Mouse (Mus musculus): ENCODE measurements at regions not wholly inside any gene's neighbourhood (a gene's known extent, or its start where the extent isn't known, plus 50 kb on each side); places are given as distances from the start of the nearest gene placed in this dataset.
A peak's percentile ranks its signal among the peaks of the same experiment; 100 is the strongest.

DNA sequence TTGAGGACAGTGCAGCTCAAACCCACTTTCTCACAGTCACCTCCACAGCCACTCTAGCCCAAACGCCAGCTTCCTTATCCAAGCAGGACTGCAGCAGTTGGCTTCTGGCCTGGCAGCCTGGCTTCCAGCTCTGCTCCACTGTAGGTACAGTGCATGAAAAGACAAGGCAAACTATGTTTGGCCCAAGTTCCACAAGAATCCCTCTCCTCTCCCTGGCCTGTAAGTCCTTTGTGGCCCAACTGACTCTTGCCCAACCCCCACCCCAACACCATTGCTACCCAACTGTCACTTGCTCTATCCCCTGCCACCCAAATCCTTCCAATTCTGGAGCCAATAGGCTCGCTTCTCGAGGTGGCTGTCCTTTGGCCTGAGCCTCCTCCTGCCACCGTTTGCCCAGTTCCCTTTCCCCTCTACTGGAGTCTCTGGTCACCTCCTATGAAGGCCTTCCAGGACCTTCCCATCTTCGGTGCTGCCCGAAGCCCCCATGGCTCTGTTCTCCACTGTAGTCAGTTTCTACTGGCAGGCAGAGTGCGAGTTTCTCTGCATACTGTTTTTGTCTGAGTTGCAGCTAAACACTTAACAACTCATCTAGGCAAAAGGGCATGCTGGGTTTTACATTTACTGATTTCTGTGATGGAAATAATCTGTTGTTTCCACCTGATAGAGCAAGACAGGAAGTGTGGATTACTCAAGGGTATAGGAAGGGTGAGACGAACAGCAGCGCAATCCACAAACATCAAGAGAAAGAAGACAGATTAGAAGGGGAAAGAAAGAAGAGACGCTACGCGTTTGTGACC is 84.4 kb upstream of the Ptpn1 start:
- ATAC-seq (ENCODE audit: insufficient number of reproducible peaks, low FRiP score, low TSS enrichment, low read depth), result no peak
- H3K9me3 ChIP-seq (replicated peaks), result no peaks in the 10 kb centered on the region
- H3K9ac ChIP-seq, result no peak overlapping the region
- no peak overlapping the region for H3K4me3 ChIP-seq (replicated peaks)
- no peak overlapping the region for H3K4me2 ChIP-seq (replicated peaks)
- 78% methylated on average over 12 of the region's 12 CpGs for WGBS
- no peak overlapping the region for H3K27ac ChIP-seq (replicated peaks)
- peaks cover 28% of the 10 kb centered on the region; the same call in 1 of the 2 replicates for H3K4me1 ChIP-seq
- H3K27me3 ChIP-seq, result no peaks in the 10 kb centered on the region
- no peaks in the 10 kb centered on the region for H3K36me3 ChIP-seq

DNA sequence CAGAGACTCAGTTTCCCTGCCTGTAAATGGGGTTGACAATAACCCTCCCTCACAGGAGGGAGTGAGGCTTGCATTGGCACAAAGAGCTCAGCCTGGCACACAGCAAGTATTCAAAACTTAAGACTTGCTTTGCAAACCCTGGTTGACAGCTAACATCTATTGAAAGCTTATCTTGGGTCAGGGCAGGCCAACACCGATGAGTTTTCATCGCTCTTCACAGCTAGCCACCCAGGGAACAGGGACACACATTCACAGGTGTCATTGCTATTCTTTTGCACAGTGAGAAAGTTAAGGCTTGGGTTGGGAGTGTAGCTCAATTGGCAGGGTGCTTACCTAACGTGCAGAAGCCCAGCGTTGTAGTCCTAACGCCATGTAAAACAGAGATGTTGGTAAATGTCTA is 86.5 kb upstream of the Ptpn1 start:
- no peak overlapping the region for H3K27ac ChIP-seq (replicated peaks)
- no peaks in the 10 kb centered on the region for H3K9me3 ChIP-seq (replicated peaks)
- no peak overlapping the region for H3K9ac ChIP-seq
- peaks cover 36% of the 10 kb centered on the region for H3K4me1 ChIP-seq
- H3K4me3 ChIP-seq (replicated peaks), result no peak overlapping the region
- no peaks in the 10 kb centered on the region for H3K36me3 ChIP-seq
- WGBS, result 79% methylated on average over 5 of the region's 5 CpGs
- no peak for ATAC-seq (ENCODE audit: insufficient number of reproducible peaks, low FRiP score, low TSS enrichment, low read depth)
- no peaks in the 10 kb centered on the region for H3K27me3 ChIP-seq
- no peak overlapping the region for H3K4me2 ChIP-seq (replicated peaks)

DNA sequence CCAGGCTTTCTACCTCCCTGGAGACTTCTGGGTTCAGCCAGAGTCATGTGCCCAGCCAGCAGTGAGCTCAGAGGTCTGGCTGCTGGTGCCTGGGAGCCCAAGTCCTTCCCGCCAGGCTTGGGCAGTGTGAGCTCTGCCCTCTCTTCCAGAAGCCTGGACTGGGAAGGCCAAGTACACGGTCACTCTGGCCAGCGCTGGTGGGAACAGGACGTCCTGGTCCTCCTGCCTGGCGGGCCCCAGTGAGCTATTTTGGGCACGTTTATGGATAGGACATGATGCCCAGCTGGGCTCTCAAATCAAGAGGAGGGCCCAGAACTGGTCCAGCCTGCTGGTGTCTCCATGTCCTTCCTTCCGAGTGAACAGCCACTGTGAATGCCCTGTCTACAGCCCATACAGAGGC is 87.3 kb upstream of the Ptpn1 start:
- H3K4me1 ChIP-seq, result peaks cover 34% of the 10 kb centered on the region
- H3K27ac ChIP-seq (replicated peaks), result no peak overlapping the region
- H3K36me3 ChIP-seq, result no peaks in the 10 kb centered on the region
- ATAC-seq (ENCODE audit: insufficient number of reproducible peaks, low FRiP score, low TSS enrichment, low read depth), result no peak
- no peak overlapping the region for H3K4me3 ChIP-seq (replicated peaks)
- H3K9ac ChIP-seq, result no peak overlapping the region
- no peaks in the 10 kb centered on the region for H3K27me3 ChIP-seq
- no peaks in the 10 kb centered on the region for H3K9me3 ChIP-seq (replicated peaks)
- WGBS, result 81% methylated on average over 7 of the region's 7 CpGs
- H3K4me2 ChIP-seq (replicated peaks), result no peak overlapping the region

DNA sequence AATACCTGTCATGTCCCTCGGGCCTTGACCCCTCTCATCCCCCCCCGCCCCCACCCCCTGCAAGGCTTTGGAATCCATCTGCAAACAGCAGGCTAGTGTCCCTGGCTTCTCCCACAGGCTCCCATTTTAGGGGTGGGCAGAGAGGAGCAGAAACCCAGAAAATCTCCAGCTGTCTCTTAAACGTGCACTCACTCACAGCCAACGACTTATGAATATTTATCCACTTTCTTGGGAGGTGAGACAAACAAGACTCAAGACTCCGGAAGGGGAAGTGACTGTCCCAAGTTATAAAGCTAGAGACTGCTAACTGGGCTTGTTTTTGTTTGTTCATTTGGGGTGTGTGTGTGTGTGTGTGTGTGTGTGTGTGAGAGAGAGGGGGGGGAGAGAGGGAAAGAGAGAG is 87.9 kb upstream of the Ptpn1 start:
- Histone ChIP-seq H3K4me3 (replicated peaks) (no peak overlapping the region), H3K27me3 (no peaks in the 10 kb centered on the region), H3K4me2 (replicated peaks) (no peak overlapping the region), H3K9me3 (replicated peaks) (no peaks in the 10 kb centered on the region), H3K4me1 (peaks cover 33% of the 10 kb centered on the region), H3K9ac (no peak overlapping the region), H3K36me3 (no peaks in the 10 kb centered on the region), H3K27ac (replicated peaks) (no peak overlapping the region)
- ATAC-seq (ENCODE audit: insufficient number of reproducible peaks, low FRiP score, low TSS enrichment, low read depth), result no peak
- WGBS, result 65% methylated on average over 5 of the region's 5 CpGs

DNA sequence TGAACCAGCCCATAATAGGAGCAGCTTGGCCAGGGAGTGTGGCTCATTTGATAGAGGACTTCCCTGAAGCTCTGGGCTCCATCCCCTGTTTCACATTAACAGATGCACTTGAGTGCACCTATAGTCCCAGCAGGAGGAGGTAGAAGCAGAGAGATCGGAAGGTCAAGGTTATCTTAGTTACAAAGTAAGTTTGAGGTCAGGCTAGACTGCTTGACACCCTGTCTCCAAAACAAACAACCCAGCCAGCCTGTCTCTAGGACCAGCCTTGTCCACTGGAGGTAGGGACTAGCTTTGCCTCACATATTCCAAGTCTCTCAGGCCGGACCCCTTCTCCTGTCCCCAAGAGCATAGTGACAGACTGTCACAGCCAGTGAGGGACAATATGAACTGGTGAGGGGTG is 88.9 kb upstream of the Ptpn1 start:
- WGBS, result 79% methylated on average over 2 of the region's 2 CpGs
- Histone ChIP-seq H3K36me3 (no peaks in the 10 kb centered on the region), H3K4me3 (replicated peaks) (no peak overlapping the region), H3K9ac (no peak overlapping the region), H3K4me2 (replicated peaks) (no peak overlapping the region), H3K27ac (replicated peaks) (no peak overlapping the region), H3K27me3 (no peaks in the 10 kb centered on the region), H3K4me1 (peaks cover 31% of the 10 kb centered on the region), H3K9me3 (replicated peaks) (no peaks in the 10 kb centered on the region)
- ATAC-seq (ENCODE audit: insufficient number of reproducible peaks, low FRiP score, low TSS enrichment, low read depth), result no peak

DNA sequence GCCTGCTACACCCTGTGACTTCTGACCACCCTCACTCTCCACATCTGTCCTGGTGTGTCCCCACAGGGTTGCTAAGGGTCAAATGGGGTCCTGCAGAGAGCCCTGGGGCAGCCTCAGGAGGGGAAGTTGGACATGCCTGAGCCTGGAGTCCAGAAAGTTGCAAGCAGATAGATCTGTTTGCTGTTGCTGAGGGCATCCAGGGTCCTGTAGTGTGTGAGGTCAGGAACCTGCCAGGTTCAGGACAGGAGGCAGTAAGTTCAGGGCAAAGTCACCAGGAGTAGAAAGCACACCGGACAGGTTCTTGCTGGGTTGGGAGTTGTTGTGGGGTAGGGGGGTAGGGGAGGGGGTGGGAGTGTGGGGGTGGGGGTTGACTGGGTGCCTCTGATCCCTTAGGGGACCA is 89.4 kb upstream of the Ptpn1 start:
- ATAC-seq (ENCODE audit: insufficient number of reproducible peaks, low FRiP score, low TSS enrichment, low read depth), result no peak
- Histone ChIP-seq H3K9me3 (replicated peaks) (no peaks in the 10 kb centered on the region), H3K9ac (no peak overlapping the region), H3K4me1 (peaks cover 36% of the 10 kb centered on the region), H3K27me3 (no peaks in the 10 kb centered on the region), H3K36me3 (no peaks in the 10 kb centered on the region), H3K27ac (replicated peaks) (peak overlapping the region; percentile 28; the same call in 1 of the 2 replicates), H3K4me2 (replicated peaks) (no peak overlapping the region), H3K4me3 (replicated peaks) (no peak overlapping the region)
- WGBS, result 60% methylated on average over 1 of the region's 1 CpGs

DNA sequence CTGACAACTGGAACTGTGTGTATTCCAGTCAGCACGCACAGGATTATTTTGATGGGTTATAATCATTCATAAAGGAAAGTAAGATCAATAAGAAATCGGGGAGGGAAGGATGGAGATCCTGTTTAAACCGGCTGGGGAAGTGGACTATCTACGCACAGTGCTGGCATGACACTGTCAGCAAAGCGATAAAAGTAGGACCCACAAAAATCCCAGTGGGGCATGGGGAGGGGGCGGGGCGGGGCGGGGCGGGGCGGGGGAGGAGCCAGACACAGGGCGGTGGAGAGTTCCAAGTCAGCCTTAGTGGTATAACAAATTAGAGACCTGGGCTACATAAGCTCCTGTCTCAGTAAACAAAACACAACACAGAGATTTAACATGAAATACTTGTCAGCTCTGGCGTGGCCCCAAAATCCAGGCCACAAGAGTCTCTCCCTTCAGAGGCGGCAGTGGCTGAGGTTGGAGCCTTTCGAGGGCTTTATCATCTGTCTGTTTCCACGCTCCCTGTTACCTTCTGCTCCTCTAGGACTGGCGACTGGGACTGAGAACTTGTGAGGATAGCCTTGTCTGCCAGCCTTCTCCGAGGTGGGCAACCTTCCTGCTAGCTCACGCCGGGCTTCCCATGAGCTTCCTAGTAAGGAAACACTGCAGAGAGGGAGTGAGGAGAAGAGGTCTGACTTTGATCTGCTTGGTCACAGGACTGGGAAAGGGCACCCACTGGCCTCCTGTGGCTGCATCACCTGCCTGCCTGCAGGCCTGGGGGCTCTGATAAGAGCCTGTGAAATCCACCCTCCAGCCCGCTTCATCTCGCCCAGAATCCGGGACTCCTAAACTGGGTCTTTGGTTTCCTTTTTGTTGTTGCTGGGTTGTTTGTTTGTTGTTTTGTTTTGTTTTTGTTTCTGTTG is 90.3 kb upstream of the Ptpn1 start:
- H3K9ac ChIP-seq, result no peak overlapping the region
- no peak overlapping the region for H3K4me3 ChIP-seq (replicated peaks)
- no peak for ATAC-seq (ENCODE audit: insufficient number of reproducible peaks, low FRiP score, low TSS enrichment, low read depth)
- H3K27me3 ChIP-seq, result no peaks in the 10 kb centered on the region
- H3K27ac ChIP-seq (replicated peaks), result peak overlapping the region; percentile 28; the same call in 1 of the 2 replicates
- no peaks in the 10 kb centered on the region for H3K9me3 ChIP-seq (replicated peaks)
- no peaks in the 10 kb centered on the region for H3K36me3 ChIP-seq
- 32% methylated on average over 22 of the region's 22 CpGs for WGBS
- 0 out of 2 replicates have a peak overlapping the region, but pooled peaks have one; percentile 8 for H3K4me2 ChIP-seq (replicated peaks)
- peaks cover 45% of the 10 kb centered on the region for H3K4me1 ChIP-seq

DNA sequence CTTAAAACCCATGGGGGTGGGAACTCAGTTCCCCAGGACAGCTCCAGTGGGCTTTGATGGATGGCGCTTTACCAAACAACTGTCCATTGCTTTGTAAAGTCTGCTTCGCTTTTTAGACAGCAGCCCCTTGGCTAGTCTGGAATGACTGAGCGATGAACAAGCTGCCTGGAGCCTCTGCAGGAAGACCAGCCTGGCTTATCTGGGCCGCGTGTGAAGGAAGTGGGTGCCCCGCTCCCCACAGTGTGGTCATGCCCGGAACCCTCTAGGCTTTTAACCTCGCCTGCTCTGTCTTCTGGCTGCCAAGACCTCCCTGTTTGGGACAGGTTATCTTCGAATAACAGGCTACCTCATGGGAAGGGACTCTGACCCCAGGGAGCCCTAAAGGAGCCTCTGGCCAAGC is 91.5 kb upstream of the Ptpn1 start:
- no peak overlapping the region for H3K4me3 ChIP-seq (replicated peaks)
- peak overlapping the region; percentile 75; the same call in 1 of the 2 replicates for H3K27ac ChIP-seq (replicated peaks)

DNA sequence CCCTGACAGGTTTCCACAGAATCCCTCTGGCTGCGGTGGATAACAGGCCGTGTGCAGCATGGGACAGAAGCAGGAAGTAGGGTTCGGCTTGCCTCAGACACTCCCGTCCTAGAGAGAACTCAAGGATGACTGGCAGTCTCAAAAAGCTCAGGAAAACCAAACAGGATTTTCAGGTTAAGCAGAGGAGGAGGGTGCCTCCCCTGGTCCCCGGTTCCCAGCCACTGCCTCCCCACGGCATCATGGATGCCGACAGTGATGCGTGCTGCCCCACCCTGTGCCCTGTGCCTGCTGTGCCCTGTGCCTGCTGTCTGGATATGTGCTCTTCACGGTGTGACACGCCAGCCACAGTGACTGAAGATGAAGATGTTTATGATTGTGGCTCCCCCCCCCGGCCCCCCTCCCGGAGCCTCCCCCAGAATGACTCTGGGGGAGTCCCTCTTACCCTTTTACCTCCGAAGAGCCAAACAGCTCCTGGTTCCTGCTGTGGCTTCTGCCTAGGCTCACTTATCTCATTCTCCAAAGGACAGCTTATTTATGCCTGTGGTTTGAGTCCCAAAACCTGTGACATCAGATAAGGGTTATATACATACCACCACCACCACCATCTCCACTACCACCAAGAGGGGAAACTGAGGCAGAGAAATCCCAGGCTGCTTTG is 92.4 kb upstream of the Ptpn1 start:
- H3K36me3 ChIP-seq, result no peaks in the 10 kb centered on the region
- H3K27ac ChIP-seq (replicated peaks), result peak overlapping the region; percentile 75
- no peak overlapping the region for H3K9ac ChIP-seq
- no peak overlapping the region for H3K4me2 ChIP-seq (replicated peaks)
- H3K4me1 ChIP-seq, result peaks cover 57% of the 10 kb centered on the region
- H3K9me3 ChIP-seq (replicated peaks), result no peaks in the 10 kb centered on the region
- no peak overlapping the region for H3K4me3 ChIP-seq (replicated peaks)
- 53% methylated on average over 13 of the region's 13 CpGs for WGBS
- no peaks in the 10 kb centered on the region for H3K27me3 ChIP-seq
- no peak; the same call in 1 of the 2 replicates for ATAC-seq (ENCODE audit: insufficient number of reproducible peaks, low FRiP score, low TSS enrichment, low read depth)

More for the DNA sequence above, 91.5 kb upstream of the Ptpn1 start:
- no peaks in the 10 kb centered on the region for H3K9me3 ChIP-seq (replicated peaks)
- no peak overlapping the region for H3K4me2 ChIP-seq (replicated peaks)
- H3K36me3 ChIP-seq, result no peaks in the 10 kb centered on the region
- no peak for ATAC-seq (ENCODE audit: insufficient number of reproducible peaks, low FRiP score, low TSS enrichment, low read depth)
- H3K9ac ChIP-seq, result no peak overlapping the region
- 84% methylated on average over 9 of the region's 9 CpGs for WGBS
- H3K27me3 ChIP-seq, result no peaks in the 10 kb centered on the region
- H3K4me1 ChIP-seq, result peaks cover 51% of the 10 kb centered on the region

DNA sequence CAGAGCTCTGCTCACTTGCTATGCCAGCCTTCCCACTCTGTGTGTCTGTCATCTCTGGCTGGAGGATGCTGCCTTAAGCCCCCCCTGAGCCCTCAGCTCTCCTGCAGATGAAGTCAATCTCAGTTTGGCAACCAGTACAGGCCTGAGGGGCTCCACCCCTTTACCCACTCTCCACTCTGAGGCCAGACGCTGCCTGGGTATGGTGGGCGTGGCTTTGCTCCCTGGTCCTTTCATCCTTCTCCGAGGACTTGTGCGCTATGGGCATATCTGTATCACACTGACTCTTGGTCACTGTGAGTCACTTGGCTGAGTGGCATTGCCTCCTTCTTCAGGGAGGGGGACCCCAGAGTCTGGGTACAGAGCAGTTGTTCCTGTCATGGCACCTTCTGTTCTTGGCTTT is 94.3 kb upstream of the Ptpn1 start:
- peaks cover 65% of the 10 kb centered on the region for H3K4me1 ChIP-seq
- no peak overlapping the region for H3K4me3 ChIP-seq (replicated peaks)
- H3K9me3 ChIP-seq (replicated peaks), result no peaks in the 10 kb centered on the region
- H3K36me3 ChIP-seq, result no peaks in the 10 kb centered on the region
- no peak overlapping the region for H3K27ac ChIP-seq (replicated peaks)
- H3K27me3 ChIP-seq, result no peaks in the 10 kb centered on the region
- ATAC-seq (ENCODE audit: insufficient number of reproducible peaks, low FRiP score, low TSS enrichment, low read depth), result 0 out of 2 replicates have a peak, but pooled peaks have one; percentile 21
- no peak overlapping the region for H3K9ac ChIP-seq
- WGBS, result 19% methylated on average over 4 of the region's 4 CpGs
- H3K4me2 ChIP-seq (replicated peaks), result no peak overlapping the region

DNA sequence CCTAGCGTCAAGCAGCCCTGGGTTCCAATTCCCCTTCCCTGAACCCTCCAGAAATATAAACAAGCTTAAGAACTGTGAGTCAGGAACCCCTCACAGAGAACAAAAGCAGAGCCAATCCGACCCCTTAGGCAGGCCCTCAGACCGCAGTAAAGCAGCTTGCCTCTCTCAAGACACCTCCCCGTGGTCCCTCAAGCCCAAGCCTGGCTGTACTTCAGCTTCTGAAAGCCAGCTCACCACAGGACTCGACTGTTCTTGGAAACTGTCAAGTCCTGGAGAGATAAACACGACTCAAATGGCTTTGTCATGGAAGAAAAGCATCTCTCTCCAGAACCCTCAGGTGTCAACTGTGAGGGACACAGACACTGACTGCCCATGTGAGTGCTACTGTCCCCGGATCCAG is 95.2 kb upstream of the Ptpn1 start:
- peak overlapping the region; percentile 29; the same call in 1 of the 2 replicates for H3K27ac ChIP-seq (replicated peaks)
- H3K4me1 ChIP-seq, result peaks cover 56% of the 10 kb centered on the region
- H3K4me3 ChIP-seq (replicated peaks), result no peak overlapping the region
- no peak for ATAC-seq (ENCODE audit: insufficient number of reproducible peaks, low FRiP score, low TSS enrichment, low read depth)
- H3K27me3 ChIP-seq, result no peaks in the 10 kb centered on the region
- no peaks in the 10 kb centered on the region for H3K36me3 ChIP-seq
- no peak overlapping the region for H3K4me2 ChIP-seq (replicated peaks)
- no peak overlapping the region for H3K9ac ChIP-seq
- 27% methylated on average over 7 of the region's 7 CpGs for WGBS
- no peaks in the 10 kb centered on the region for H3K9me3 ChIP-seq (replicated peaks)
